Mouse (Mus musculus): ENCODE data around the gene Fzd4. TPM values are rescaled to one million over a fixed set of nuclear protein-coding genes. Genes with fewer than 3 reads are reported as not detected.

The Fzd4 gene
- polyA plus RNA-seq (2015; fragmentation: Illumina TruSeq; extraction: RNeasy Lipid Tissue Mini Kit (QIAGEN cat#74804); ENCODE audit: insufficient read depth, low replicate concordance): 7.6 TPM

GRCm38 (mm10) chr7:89404081-89404733 lies at the start of gene Fzd4, which contains the start of gene Tmem135:
Fzd4 (plus strand) TSS chr7:89404355.
Tmem135 (minus strand) TSS chr7:89404222.

Other genes starting within 250 kb of the Fzd4 start
- 29.5 TPM for gene Tmem135, start 133 bp upstream of the Fzd4 start, polyA plus RNA-seq (2015; fragmentation: Illumina TruSeq; extraction: RNeasy Lipid Tissue Mini Kit (QIAGEN cat#74804); ENCODE audit: insufficient read depth, low replicate concordance)
- gene Prss23, start 122.8 kb downstream of the Fzd4 start, polyA plus RNA-seq (2015; fragmentation: Illumina TruSeq; extraction: RNeasy Lipid Tissue Mini Kit (QIAGEN cat#74804); ENCODE audit: insufficient read depth, low replicate concordance): 20.9 TPM
- gene Me3, start 228.0 kb downstream of the Fzd4 start, polyA plus RNA-seq (2015; fragmentation: Illumina TruSeq; extraction: RNeasy Lipid Tissue Mini Kit (QIAGEN cat#74804); ENCODE audit: insufficient read depth, low replicate concordance): 0.41 TPM